Mouse (Mus musculus) C2C12 (cell line): ENCODE results near the gene Clock.

Experiments used
- CEBPB ChIP-seq: IDR thresholded peaks from one replicate; pipeline ENCODE4 v1.6.1; 2011; ENCODE audit warnings: low read depth, mild to moderate bottlenecking, control low read depth, moderate library complexity
- CTCF ChIP-seq: IDR thresholded peaks from one replicate; pipeline ENCODE4 v1.5.1; 2011; ENCODE audit not compliant: control insufficient read depth, insufficient read depth, insufficient read length
- MAX ChIP-seq: IDR thresholded peaks from one replicate; pipeline ENCODE4 v1.6.1; 2011; ENCODE audit warnings: mild to moderate bottlenecking, control low read depth
- MYOD1 ChIP-seq: IDR thresholded peaks from one replicate; pipeline ENCODE4 v1.6.1; 2011; ENCODE audit warnings: low read depth; ENCODE audit not compliant: control insufficient read depth, insufficient read length
- MYOG ChIP-seq: IDR thresholded peaks from one replicate; pipeline ENCODE4 v1.6.1; 2011; ENCODE audit not compliant: control insufficient read depth, insufficient read length; ENCODE audit errors: extremely low read depth

- no peak for TF ChIP-seq MYOG
- no peak for TF ChIP-seq CEBPB
- no peak for TF ChIP-seq CTCF
- no peak for TF ChIP-seq MYOD1
- TF ChIP-seq MAX: no peak
These were observed 22.7 kb upstream of the Clock start for GRCm38 (mm10) chr5:76327296-76327695.
